Mouse (Mus musculus) G1E (cell line): ENCODE data around the gene Mrpl55. TPM values are rescaled to one million over a fixed set of nuclear protein-coding genes. Genes with fewer than 3 reads are reported as not detected.

Source experiments
- ATAC-seq: 2 replicates; pipeline ENCODE4 v1.8.0; 2016; ENCODE audit warnings: mild to moderate bottlenecking; ENCODE audit not compliant: insufficient number of reproducible peaks, poor library complexity, low FRiP score, severe bottlenecking; ENCODE audit errors: extremely low read depth
- DNase-seq: peaks from one replicate; pipeline ENCODE4 v3.0.0; 2012; ENCODE audit warnings: low spot score
- H3K27me3 ChIP-seq: 2 replicates; pipeline ENCODE4 v1.6.1; 2012; ENCODE audit warnings: mild to moderate bottlenecking, low read length, inconsistent platforms; ENCODE audit not compliant: insufficient read depth
- H3K36me3 ChIP-seq: replicated peaks from 2 replicates; pipeline ENCODE3; 2012; ENCODE audit warnings: mild to moderate bottlenecking, inconsistent platforms
- H3K4me1 ChIP-seq: 2 replicates; pipeline ENCODE4 v1.6.1; 2012; ENCODE audit warnings: low read depth, low read length, inconsistent platforms, mixed read lengths; ENCODE audit not compliant: insufficient read depth
- H3K4me3 ChIP-seq: 2 replicates; pipeline ENCODE4 v1.5.1; 2012; ENCODE audit warnings: low read depth, mild to moderate bottlenecking, inconsistent platforms, low read length, moderate library complexity, mixed read lengths
- H3K9me3 ChIP-seq: replicated peaks from 2 replicates; pipeline ENCODE4 v1.6.1; 2012; ENCODE audit warnings: inconsistent platforms
- CTCF ChIP-seq: IDR thresholded peaks from 2 replicates; pipeline ENCODE4 v1.5.1; 2012; ENCODE audit warnings: low read depth, low read length, inconsistent platforms, mixed read lengths
- GATA1 ChIP-seq: IDR thresholded peaks from 2 replicates; pipeline ENCODE4 v1.6.1; 2012; ENCODE audit warnings: borderline replicate concordance, low read length, inconsistent platforms, mixed read lengths
- GATA2 ChIP-seq: IDR thresholded peaks from 2 replicates; pipeline ENCODE4 v1.6.1; 2012; ENCODE audit warnings: low read depth, low read length, inconsistent platforms, borderline replicate concordance
- POLR2AphosphoS5 ChIP-seq: IDR thresholded peaks from 2 replicates; pipeline ENCODE4 v1.6.1; 2012; ENCODE audit warnings: low read depth, low read length, inconsistent platforms; ENCODE audit not compliant: insufficient replicate concordance
- TAL1 ChIP-seq: conservative IDR thresholded peaks from 2 replicates; pipeline ENCODE4 v1.6.1; 2012; ENCODE audit warnings: low read depth, low read length, inconsistent platforms, mixed read lengths
- polyA plus RNA-seq: library from polyadenylated mRNA; stranded (reverse); fragments of >175 nt; gene quantifications from 2 replicates; pipeline ENCODE4 v1.2.3, GENCODE M21; 2012
- total RNA-seq, 2 experiments: library from RNA; stranded (forward) in 1 of 2; stranded (reverse) in 1 of 2; fragments of 200-1000 nt in 1 of 2; fragments of >200 nt in 1 of 2; fragmentation: Nextera tagmentation in 1 of 2; gene quantifications; 2 replicates each; pipeline ENCODE4 v1.2.3; 2014 to 2017

The Mrpl55 gene
- total and polyA plus RNA-seq, 3 experiments: 23.4 to 40.8 (median 34.8) TPM

DNA sequence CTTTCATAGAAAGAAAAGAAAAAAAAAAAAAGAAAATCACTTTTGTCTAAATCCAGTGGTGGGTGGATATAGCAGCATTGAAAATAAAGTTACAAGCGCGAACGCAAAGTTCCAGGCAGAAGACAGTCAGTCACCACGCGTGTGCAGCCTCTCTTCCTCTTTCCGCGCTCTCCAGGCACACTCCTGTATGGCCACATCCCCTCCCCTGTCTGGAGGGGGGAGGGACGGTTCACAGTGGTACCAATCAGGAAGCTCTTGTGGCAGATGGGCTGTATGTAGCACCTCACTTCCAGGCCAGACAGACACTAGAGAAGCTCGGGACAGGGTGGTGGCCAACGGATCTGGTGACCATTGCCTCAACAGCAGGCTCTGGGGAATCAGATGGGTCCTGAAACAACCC, 45.8 kb downstream of the Mrpl55 start:
- Histone ChIP-seq H3K36me3 (no peaks in the 10 kb centered on the region), H3K27me3 (peaks cover 80% of the 10 kb centered on the region), H3K4me1 (no peaks in the 10 kb centered on the region), H3K9me3 (no peaks in the 10 kb centered on the region), H3K4me3 (no peak overlapping the region)
- DNase-seq (no peak), ATAC-seq (no peak)
- no peak for TF ChIP-seq GATA1
- TF ChIP-seq TAL1: no peak
- no peak for TF ChIP-seq CTCF
- TF ChIP-seq GATA2: no peak
- no peak for TF ChIP-seq POLR2AphosphoS5

Other genes starting within 250 kb of the Mrpl55 start
- 93.3 and 107 TPM in 2 replicates for gene Hist3h2a, start 247.8 kb upstream of the Mrpl55 start, total RNA-seq (2014; fragmentation: Nextera tagmentation)
- gene Hist3h2a, start 247.8 kb upstream of the Mrpl55 start, total RNA-seq (2017): 108 and 128 TPM in 2 replicates
- gene Hist3h2a, start 247.8 kb upstream of the Mrpl55 start, polyA plus RNA-seq: 6.2 and 13.5 TPM in 2 replicates
- gene Trim17, start 247.8 kb upstream of the Mrpl55 start, total RNA-seq (2014; fragmentation: Nextera tagmentation): not detected in 2 replicates
- 0.11 and 0.12 TPM in 2 replicates for gene Trim17, start 247.8 kb upstream of the Mrpl55 start, total RNA-seq (2017)
- gene Trim17, start 247.8 kb upstream of the Mrpl55 start, polyA plus RNA-seq: 0.12 and 7.5 TPM in 2 replicates
- 44.7 and 48.2 TPM in 2 replicates for gene Trim11, start 224.4 kb upstream of the Mrpl55 start, total RNA-seq (2014; fragmentation: Nextera tagmentation)
- 32.3 and 36.4 TPM in 2 replicates for gene Trim11, start 224.4 kb upstream of the Mrpl55 start, total RNA-seq (2017)
- gene Trim11, start 224.4 kb upstream of the Mrpl55 start, polyA plus RNA-seq: 69.3 and 75.9 TPM in 2 replicates
- not detected in 2 replicates for gene Obscn, start 66.1 kb upstream of the Mrpl55 start, total RNA-seq (2014; fragmentation: Nextera tagmentation)
- 0.17 and 0.27 TPM in 2 replicates for gene Obscn, start 66.1 kb upstream of the Mrpl55 start, total RNA-seq (2017)
- gene Obscn, start 66.1 kb upstream of the Mrpl55 start, polyA plus RNA-seq: 0.11 TPM in 2 replicates
- gene Iba57, start 38.7 kb upstream of the Mrpl55 start, total RNA-seq (2014; fragmentation: Nextera tagmentation): 3.0 and 4.9 TPM in 2 replicates
- gene Iba57, start 38.7 kb upstream of the Mrpl55 start, total RNA-seq (2017): 7.3 and 8.6 TPM in 2 replicates
- 10.5 and 10.8 TPM in 2 replicates for gene Iba57, start 38.7 kb upstream of the Mrpl55 start, polyA plus RNA-seq
- not detected in 2 replicates for gene Gjc2, start 19.3 kb upstream of the Mrpl55 start, total RNA-seq (2014; fragmentation: Nextera tagmentation)
- gene Gjc2, start 19.3 kb upstream of the Mrpl55 start, total RNA-seq (2017): not detected in 2 replicates
- gene Gjc2, start 19.3 kb upstream of the Mrpl55 start, polyA plus RNA-seq: not detected in 2 replicates
- gene Guk1, start 10.3 kb upstream of the Mrpl55 start, total RNA-seq (2014; fragmentation: Nextera tagmentation): 16.8 and 19.1 TPM in 2 replicates
- gene Guk1, start 10.3 kb upstream of the Mrpl55 start, total RNA-seq (2017): 37.5 and 38.2 TPM in 2 replicates
- gene Guk1, start 10.3 kb upstream of the Mrpl55 start, polyA plus RNA-seq: 35.2 and 40.2 TPM in 2 replicates
- gene 2310033P09Rik, start 5.8 kb downstream of the Mrpl55 start, total RNA-seq (2014; fragmentation: Nextera tagmentation): 7.1 and 10.7 TPM in 2 replicates
- 6.1 and 9.0 TPM in 2 replicates for gene 2310033P09Rik, start 5.8 kb downstream of the Mrpl55 start, total RNA-seq (2017)
- gene 2310033P09Rik, start 5.8 kb downstream of the Mrpl55 start, polyA plus RNA-seq: 32.0 and 37.3 TPM in 2 replicates
- gene Arf1, start 25.8 kb downstream of the Mrpl55 start, total RNA-seq (2014; fragmentation: Nextera tagmentation): 216 and 232 TPM in 2 replicates
- gene Arf1, start 25.8 kb downstream of the Mrpl55 start, total RNA-seq (2017): 308 and 319 TPM in 2 replicates
- gene Arf1, start 25.8 kb downstream of the Mrpl55 start, polyA plus RNA-seq: 159 and 175 TPM in 2 replicates
- not detected in 2 replicates for gene Wnt3a, start 88.3 kb downstream of the Mrpl55 start, total RNA-seq (2014; fragmentation: Nextera tagmentation)
- 0.06 TPM in 1 of 2 replicates, not detected in the other for gene Wnt3a, start 88.3 kb downstream of the Mrpl55 start, total RNA-seq (2017)
- not detected in 2 replicates for gene Wnt3a, start 88.3 kb downstream of the Mrpl55 start, polyA plus RNA-seq
- not detected in 2 replicates for gene Wnt9a, start 104.4 kb downstream of the Mrpl55 start, total RNA-seq (2014; fragmentation: Nextera tagmentation)
- gene Wnt9a, start 104.4 kb downstream of the Mrpl55 start, total RNA-seq (2017): 0.05 and 0.06 TPM in 2 replicates
- gene Wnt9a, start 104.4 kb downstream of the Mrpl55 start, polyA plus RNA-seq: not detected in 2 replicates
- gene Prss38, start 173.2 kb downstream of the Mrpl55 start, total RNA-seq (2014; fragmentation: Nextera tagmentation): 0.68 TPM in 1 of 2 replicates, not detected in the other
- not detected in 2 replicates for gene Prss38, start 173.2 kb downstream of the Mrpl55 start, total RNA-seq (2017)
- not detected in 2 replicates for gene Prss38, start 173.2 kb downstream of the Mrpl55 start, polyA plus RNA-seq
- 11.7 and 14.8 TPM in 2 replicates for gene Jmjd4, start 247.6 kb downstream of the Mrpl55 start, total RNA-seq (2014; fragmentation: Nextera tagmentation)
- gene Jmjd4, start 247.6 kb downstream of the Mrpl55 start, total RNA-seq (2017): 10.7 and 12.9 TPM in 2 replicates
- gene Jmjd4, start 247.6 kb downstream of the Mrpl55 start, polyA plus RNA-seq: 7.4 and 8.4 TPM in 2 replicates
- gene Snap47, start 248.7 kb downstream of the Mrpl55 start, total RNA-seq (2014; fragmentation: Nextera tagmentation): 27.9 and 29.4 TPM in 2 replicates
- gene Snap47, start 248.7 kb downstream of the Mrpl55 start, total RNA-seq (2017): 34.9 and 35.7 TPM in 2 replicates
- 10.2 and 13.3 TPM in 2 replicates for gene Snap47, start 248.7 kb downstream of the Mrpl55 start, polyA plus RNA-seq